Mouse (Mus musculus): ENCODE measurements at regions not wholly inside any gene's neighbourhood (a gene's known extent, or its start where the extent isn't known, plus 50 kb on each side); places are given as distances from the start of the nearest gene placed in this dataset.

DNA sequence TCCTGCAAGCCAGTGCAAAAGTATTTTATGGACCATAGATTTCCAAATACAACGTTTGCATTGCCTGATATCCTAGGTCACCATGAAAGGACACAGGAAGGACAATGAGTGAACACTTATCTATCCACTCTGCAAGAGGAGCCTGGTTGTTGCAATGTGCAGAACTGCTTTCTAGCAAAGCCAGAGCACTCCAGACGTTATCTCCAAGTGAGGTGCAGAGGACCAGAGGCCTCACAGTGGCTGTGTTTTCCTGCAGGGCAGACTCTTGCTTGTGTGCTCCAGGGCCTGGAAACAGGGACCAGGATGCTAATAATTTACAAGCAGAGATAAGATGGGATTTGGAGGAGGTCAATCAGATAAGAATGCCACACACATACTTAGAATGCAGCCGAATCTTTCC is 226.0 kb upstream of the Spdye4c start:
- TF ChIP-seq CTCF (IDR thresholded peaks at IDR 0.05; ENCODE audit: borderline replicate concordance, control insufficient read depth, extremely low read depth, insufficient read depth, low read length, poor library complexity) (no peak), POLR2A (IDR thresholded peaks at IDR 0.05; ENCODE audit: control insufficient read depth, extremely low read depth, insufficient read depth, low read length, poor library complexity) (no peak)
